Mouse (Mus musculus) CD4-positive, CD25-positive, alpha-beta regulatory T cell, adult 4 months (primary cell): ENCODE data around the gene Hmx2. TPM values are rescaled to one million over a fixed set of nuclear protein-coding genes. Genes with fewer than 3 reads are reported as not detected.

Experiments used
- ATAC-seq: one replicate; pipeline ENCODE4 v1.8.0; 2017
- polyA plus RNA-seq, 2 experiments: library from polyadenylated mRNA; unstranded; fragments of 100-300 nt; shearing (Covaris generic); gene quantifications; one replicate each; pipeline ENCODE4 v1.2.1; 2017

Hmx2 gene
- not detected for polyA plus RNA-seq

- ATAC-seq: no peak
Observed at GRCm38 (mm10) chr7:131548473-131548872, at the start of gene Hmx2. Gene Hmx2, plus strand, starts transcription at chr7:131548773.

DNA sequence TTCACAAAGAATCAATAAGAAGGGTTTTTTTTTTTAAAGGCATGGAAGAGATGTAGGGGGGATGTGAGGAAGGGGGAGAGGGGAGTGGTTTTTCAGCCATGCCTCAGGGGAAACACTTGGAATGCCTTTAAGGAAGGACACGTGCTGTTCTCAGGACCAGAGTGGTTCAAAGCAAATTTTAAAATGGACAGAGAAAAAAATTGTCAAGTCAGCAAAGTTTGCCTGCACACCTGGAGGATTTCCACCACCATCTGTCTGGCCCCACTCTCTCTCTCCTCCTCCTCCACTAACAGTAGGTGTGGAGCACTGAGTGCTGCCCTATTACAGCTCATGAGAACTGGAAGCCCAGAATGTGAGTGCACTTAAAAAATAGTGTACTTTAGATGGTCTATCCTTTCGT, 44.8 kb upstream of the Hmx2 start:
- no peak for ATAC-seq

DNA sequence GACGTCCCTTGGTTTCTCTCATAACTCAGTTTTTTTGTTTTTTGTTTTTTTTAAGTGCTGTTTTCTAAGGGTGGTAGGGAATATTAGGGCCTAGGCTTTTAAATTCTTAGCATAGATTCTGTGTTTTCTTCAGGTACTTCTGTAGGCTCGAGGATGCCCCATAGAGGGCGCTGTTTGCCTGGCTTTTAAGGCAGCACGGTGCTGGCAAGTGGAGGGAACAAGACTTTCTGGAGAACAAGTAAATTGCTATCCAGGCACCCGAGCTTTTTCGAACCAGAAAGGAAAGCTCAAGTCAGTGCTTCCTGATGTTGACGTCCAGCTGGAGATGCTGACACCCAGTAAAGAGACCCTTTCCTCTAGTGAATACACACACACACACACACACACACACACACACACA, 8.6 kb upstream of the Hmx2 start:
- ATAC-seq: peak; percentile 69

GRCm38 (mm10) chr7:131541184-131542114, 7.1 kb upstream of the Hmx2 start:
- no peak for ATAC-seq

- peak; percentile 37 for ATAC-seq
Observed at GRCm38 (mm10) chr7:131542115-131542871, 6.3 kb upstream of the Hmx2 start, which contains the start of gene Hmx3. Gene Hmx3, plus strand, starts transcription at chr7:131542867.

- no peak for ATAC-seq
Observed at GRCm38 (mm10) chr7:131542872-131543622, 5.5 kb upstream of the Hmx2 start.

GRCm38 (mm10) chr7:131543623-131544481, 4.7 kb upstream of the Hmx2 start:
- peak; percentile 18 for ATAC-seq

DNA sequence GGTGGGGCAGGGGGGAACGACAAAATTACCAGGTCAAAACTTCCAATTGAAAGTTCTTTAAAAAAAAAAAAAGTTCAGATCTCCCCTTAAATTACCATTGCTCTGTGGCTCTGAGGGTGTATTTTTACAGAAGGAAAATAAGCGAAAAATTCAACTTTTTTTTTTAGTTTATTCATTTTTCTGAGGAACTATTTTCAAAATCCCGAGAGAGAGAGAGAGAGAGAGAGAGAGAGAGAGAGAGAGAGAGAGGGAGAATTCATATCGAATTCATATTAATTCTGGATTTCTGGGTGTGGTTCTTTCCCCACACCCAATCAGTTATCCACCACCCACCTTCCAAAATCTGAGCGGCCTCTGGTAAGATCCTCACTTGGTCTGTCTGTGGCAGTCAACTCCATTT, 3.7 kb upstream of the Hmx2 start:
- ATAC-seq: no peak

GRCm38 (mm10) chr7:131545701-131546385, 2.7 kb upstream of the Hmx2 start:
- ATAC-seq: no peak

DNA sequence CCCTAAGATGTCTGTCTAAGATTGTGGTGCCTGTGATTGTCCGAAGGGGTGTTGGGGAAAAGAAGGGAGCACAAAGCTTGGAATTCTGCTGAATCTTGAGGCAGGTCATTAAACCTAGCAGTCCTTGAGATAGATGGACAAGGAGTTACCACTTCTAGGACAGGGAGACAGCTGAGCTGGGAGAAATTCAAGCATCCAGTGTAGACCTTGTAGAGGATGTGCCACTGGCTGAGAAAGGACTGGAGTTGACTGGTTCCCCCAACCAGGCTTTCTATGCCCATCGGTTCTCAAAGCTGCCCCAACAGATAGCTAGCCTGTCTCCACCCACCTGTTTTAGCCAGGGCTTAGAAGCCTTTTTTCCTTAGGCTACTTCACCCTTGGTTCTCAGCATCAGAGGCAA, 2.1 kb upstream of the Hmx2 start:
- ATAC-seq: no peak

GRCm38 (mm10) chr7:131547481-131547880, 1.1 kb upstream of the Hmx2 start:
- ATAC-seq: no peak

DNA sequence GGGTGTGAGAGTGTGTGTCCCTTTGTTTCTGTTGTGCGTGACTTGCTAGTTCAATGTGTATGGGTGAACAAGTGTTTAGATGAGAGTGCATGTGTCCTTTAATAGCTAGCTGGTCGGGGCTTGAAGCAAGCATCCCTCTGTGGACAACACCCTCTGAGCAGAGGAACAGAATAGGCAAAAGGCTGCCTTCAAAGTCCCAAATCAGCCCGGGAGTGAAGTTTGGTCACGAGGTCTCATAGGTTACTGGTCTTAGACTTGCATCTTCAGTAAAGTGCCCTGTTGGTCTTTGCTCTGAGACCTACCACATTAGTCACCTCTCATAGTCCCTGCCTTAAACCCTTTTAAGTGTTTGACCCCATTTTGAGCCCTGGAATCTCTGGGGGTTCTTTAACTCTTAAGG, 2.9 kb downstream of the Hmx2 start:
- ATAC-seq: no peak

- no peak for ATAC-seq
Observed at GRCm38 (mm10) chr7:131551931-131552741, 3.6 kb downstream of the Hmx2 start.

DNA sequence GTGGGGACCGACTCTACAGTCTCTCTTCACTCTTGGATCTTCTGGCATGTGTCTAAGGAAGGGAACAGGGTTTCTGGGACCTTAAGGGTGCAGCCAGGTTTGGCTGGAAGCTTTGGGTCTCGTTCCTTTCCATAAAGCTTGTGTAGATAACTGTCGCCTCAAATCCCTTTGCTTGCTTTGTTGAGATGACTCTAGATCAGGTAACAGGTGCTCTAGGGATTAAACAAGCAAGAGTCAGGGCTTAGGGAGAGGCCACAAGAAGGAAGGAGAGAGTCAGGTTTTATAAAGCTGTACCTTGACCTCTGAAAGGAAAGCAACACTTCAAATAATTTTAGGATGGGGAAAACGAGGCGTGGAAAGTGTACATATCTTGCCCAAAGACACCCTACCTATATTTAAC, 4.2 kb downstream of the Hmx2 start:
- ATAC-seq: no peak

DNA sequence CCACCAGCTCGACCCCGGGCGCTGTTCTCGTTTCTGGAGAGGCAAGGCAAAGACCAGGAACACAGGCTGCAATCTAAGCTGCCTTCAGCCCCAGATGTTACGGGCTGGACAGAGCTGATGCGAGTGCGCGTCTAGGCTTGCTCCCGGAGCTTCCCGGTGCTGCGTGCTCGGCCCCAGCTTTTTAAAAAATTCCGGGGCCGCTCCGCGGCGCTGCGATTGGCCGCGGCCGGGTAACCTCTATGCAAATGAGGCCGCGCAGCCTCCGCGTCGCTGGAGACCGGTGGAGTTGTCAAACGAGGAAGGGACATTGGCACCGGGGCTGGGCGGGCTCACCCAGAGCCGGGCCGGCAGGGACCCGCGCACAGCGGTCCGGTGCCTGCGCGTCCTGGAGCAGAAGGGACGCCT, 5.2 kb downstream of the Hmx2 start:
- peak; percentile 34 for ATAC-seq

DNA sequence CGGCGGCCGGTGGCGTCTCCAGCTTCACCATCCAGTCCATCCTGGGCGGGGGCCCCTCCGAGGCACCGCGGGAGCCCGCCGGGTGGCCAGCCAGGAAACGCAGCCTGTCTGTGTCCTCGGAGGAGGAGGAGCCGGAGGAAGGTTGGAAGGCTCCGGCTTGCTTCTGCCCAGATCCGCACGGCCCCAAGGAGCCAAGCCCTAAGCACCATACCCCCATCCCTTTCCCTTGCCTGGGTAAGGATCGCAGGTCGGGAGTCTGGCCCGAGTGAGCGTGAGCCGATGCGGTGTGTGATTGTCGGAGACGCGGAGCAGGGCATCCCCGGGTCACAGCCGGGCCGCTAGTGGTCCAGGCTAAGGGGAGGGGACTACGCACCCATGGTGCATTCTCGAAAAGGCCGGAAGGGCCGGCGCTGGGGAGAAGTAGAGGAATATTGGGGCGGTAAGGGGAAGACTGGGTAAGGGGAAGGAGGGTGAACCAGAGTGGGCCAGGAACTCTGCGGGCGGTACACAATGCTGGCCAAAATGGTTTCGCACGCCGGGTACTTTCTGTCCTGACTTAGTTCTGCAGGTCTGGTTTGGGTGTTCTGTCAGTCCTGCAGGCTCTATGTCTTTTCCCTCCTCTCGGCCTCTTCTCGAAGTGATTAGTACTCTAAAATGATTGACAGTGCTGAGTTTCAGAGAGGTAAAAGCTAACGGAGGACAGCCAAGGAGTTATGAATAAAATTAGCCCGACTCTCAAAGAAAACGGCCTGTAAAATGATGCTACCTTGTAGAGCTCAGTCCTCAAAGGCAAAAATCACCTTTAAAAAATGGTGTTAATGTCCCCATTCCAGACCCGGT, 6.0 kb downstream of the Hmx2 start:
- ATAC-seq: no peak

DNA sequence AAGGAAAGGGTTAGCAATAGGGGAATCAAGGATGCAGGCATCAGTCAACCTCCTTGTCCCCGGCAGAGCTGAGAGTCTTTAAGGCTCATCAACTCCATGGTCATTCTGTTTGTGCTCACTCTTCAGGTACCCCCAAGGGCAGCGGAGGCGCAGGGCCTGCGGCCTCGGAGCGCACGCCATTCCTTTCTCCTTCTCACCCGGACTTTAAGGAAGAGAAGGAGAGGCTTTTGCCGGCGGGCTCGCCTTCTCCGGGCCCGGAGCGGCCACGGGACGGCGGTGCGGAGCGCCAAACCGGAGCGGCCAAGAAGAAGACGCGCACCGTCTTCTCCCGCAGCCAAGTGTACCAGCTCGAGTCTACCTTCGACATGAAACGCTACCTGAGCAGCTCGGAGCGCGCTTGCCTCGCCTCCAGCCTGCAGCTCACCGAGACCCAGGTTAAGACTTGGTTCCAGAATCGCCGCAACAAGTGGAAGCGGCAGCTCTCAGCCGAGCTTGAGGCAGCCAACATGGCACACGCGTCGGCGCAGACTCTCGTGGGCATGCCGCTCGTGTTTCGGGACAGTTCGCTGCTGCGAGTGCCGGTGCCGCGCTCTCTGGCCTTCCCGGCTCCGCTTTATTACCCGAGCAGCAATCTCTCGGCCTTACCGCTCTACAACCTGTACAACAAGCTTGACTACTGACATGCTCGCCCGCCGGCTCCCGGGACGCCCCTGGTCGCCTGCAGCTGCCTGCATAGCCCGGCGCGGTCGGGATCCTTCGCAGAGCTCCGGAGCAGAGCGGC, 6.9 kb downstream of the Hmx2 start:
- no peak for ATAC-seq

GRCm38 (mm10) chr7:131556116-131556515, 7.5 kb downstream of the Hmx2 start:
- no peak for ATAC-seq
